8 mouse cellular contexts compared by ENCODE assay signal in genomic region chr14:105259035-105259880, GRCm38 (mm10). TPM values are rescaled to one million over a fixed set of nuclear protein-coding genes. Genes with fewer than 3 reads are reported as not detected.
DNase-seq lines count a peak whose midpoint lies in the region; ATAC-seq and TF ChIP-seq lines count a peak whose summit lies in the region.

No protein-coding gene starts in this region.

- peak overlapping the region; percentile 91 for H3K27ac ChIP-seq in kidney, adult 2 months (ENCODE audit: insufficient read depth, low read depth, low read length)
- H3K27ac ChIP-seq in liver, postnatal 0 days (ENCODE audit: low read depth), result peak overlapping the region; percentile 94
- H3K27ac ChIP-seq in neural tube, embryonic 14.5 days (ENCODE audit: low read depth, low read length), result peak overlapping the region; percentile 94

- peak overlapping the region; percentile 100 for H3K4me3 ChIP-seq in kidney, adult 2 months (ENCODE audit: insufficient read depth, low read depth, low read length)
- H3K4me3 ChIP-seq in liver, postnatal 0 days (ENCODE audit: low read depth, low read length), result peak overlapping the region; percentile 94
- H3K4me3 ChIP-seq in neural tube, embryonic 14.5 days (ENCODE audit: low read depth, low read length), result peak overlapping the region; percentile 91

- no peaks in the 10 kb centered on the region for H3K9me3 ChIP-seq in liver, postnatal 0 days (ENCODE audit: low read length)
- no peaks in the 10 kb centered on the region for H3K9me3 ChIP-seq in neural tube, embryonic 14.5 days (ENCODE audit: control insufficient read depth, low read length)

- WGBS in kidney, adult 2 months, result 5% methylated on average over 32 of the region's 34 CpGs
- WGBS in liver, postnatal 0 days (ENCODE audit: insufficient replicate concordance), result 18% methylated on average over 16 of the region's 34 CpGs
- WGBS in neural tube, embryonic 14.5 days, result 7% methylated on average over 34 of the region's 34 CpGs

- peak; percentile 61 for ATAC-seq in liver, postnatal 0 days
- peak; percentile 80 for ATAC-seq in neural tube, embryonic 14.5 days (ENCODE audit: low read depth)

- no peaks in the 10 kb centered on the region; the same call in 1 of the 2 replicates for H3K27me3 ChIP-seq in kidney, adult 2 months (replicated peaks; ENCODE audit: control insufficient read depth, insufficient read depth, low read length)
- H3K27me3 ChIP-seq in liver, postnatal 0 days (ENCODE audit: insufficient read depth, low read length), result no peaks in the 10 kb centered on the region
- H3K27me3 ChIP-seq in neural tube, embryonic 14.5 days (ENCODE audit: control insufficient read depth, insufficient read depth, low read length), result 0 out of 2 replicates have a peak, but pooled peaks cover 2% of the 10 kb centered on the region

- TF ChIP-seq CTCF in kidney, adult 2 months (conservative IDR thresholded peaks at IDR 0.05; ENCODE audit: insufficient read depth, insufficient read length, low read depth, low read length), result 0 out of 2 replicates have a peak, but pooled peaks have one; percentile 7
- TF ChIP-seq CTCF in liver, postnatal 0 days (IDR thresholded peaks at IDR 0.05; ENCODE audit: low read depth), result peak; percentile 28

- H3K36me3 ChIP-seq in kidney, adult 2 months (ENCODE audit: control insufficient read depth, insufficient read depth, low read length), result no peaks in the 10 kb centered on the region
- H3K36me3 ChIP-seq in liver, postnatal 0 days (replicated peaks; ENCODE audit: insufficient read depth, low read length), result no peaks in the 10 kb centered on the region
- no peaks in the 10 kb centered on the region for H3K36me3 ChIP-seq in neural tube, embryonic 14.5 days (ENCODE audit: control insufficient read depth, insufficient read depth, low read length)

- peak overlapping the region; percentile 90 for H3K9ac ChIP-seq in liver, postnatal 0 days (replicated peaks)
- peak overlapping the region; percentile 91 for H3K9ac ChIP-seq in neural tube, embryonic 14.5 days (replicated peaks; ENCODE audit: low read depth, low read length)

- peak overlapping the region; percentile 90 for H3K4me2 ChIP-seq in liver, postnatal 0 days (ENCODE audit: low read depth, low read length)
- peak overlapping the region; percentile 62 for H3K4me2 ChIP-seq in neural tube, embryonic 14.5 days (ENCODE audit: low read depth, low read length)

- H3K4me1 ChIP-seq in kidney, adult 2 months (ENCODE audit: control insufficient read depth, insufficient read depth, low read length), result peaks cover 5% of the 10 kb centered on the region; the same call in 1 of the 2 replicates
- peaks cover 4% of the 10 kb centered on the region; the same call in 1 of the 2 replicates for H3K4me1 ChIP-seq in liver, postnatal 0 days (ENCODE audit: insufficient read depth)
- peaks cover 6% of the 10 kb centered on the region for H3K4me1 ChIP-seq in neural tube, embryonic 14.5 days (ENCODE audit: control insufficient read depth, insufficient read depth, low read length)

- TF ChIP-seq POLR2A in kidney, adult 2 months (IDR thresholded peaks at IDR 0.05; ENCODE audit: low read depth, low read length), result no peak

- TF ChIP-seq EP300 in liver, postnatal 0 days (IDR thresholded peaks at IDR 0.05; ENCODE audit: low read depth), result no peak

- DNase-seq in 416B (ENCODE audit: low read depth) (peak; percentile 20), R1 (ENCODE audit: low read depth, low spot score) (peak; percentile 60)
- DNase-seq in cerebellum, postnatal 14 days, result peak; percentile 60 to 66
- peak; percentile 96 for DNase-seq in heart, adult 11 months
- peak; percentile 58 for DNase-seq in kidney, adult 2 months
- peak; percentile 60 for DNase-seq in liver, postnatal 0 days
- DNase-seq in thymus, postnatal 36 days, result peak; percentile 62 to 75

RNA-seq across cellular contexts. Expression of gene Ndfip2, which starts 0.9 kb away (rescaled TPM):
- polyA plus RNA-seq in kidney, adult 2 months (2012; rRNA removed), result 81.6 and 83.9 TPM in 2 replicates
- 40.5 and 44.0 TPM in 2 replicates for polyA plus RNA-seq in liver, postnatal 0 days (2015; fragmentation: Nextera tagmentation; extraction: Ambion mirVana)
- 139 and 141 TPM in 2 replicates for polyA plus RNA-seq in neural tube, embryonic 14.5 days (2014; fragmentation: Nextera tagmentation; extraction: Ambion mirVana)

Comparison
In these comparisons a context has a peak if more than half of its experiments do, and no peak if none do; other contexts are left out.
1. Peak in every context shown above with its lines: DNase-seq, ATAC-seq, H3K4me3 ChIP-seq and H3K27ac ChIP-seq.
2. DNase-seq: peak in every context shown above with its lines; median percentile 96 in heart, adult 11 months; 68 in thymus, postnatal 36 days; 63 in cerebellum, postnatal 14 days; 60 in R1; 60 in liver, postnatal 0 days; 58 in kidney, adult 2 months; 20 in 416B.